Mouse (Mus musculus): ENCODE results near the gene Ppm1h.

Ppm1h gene

DNA sequence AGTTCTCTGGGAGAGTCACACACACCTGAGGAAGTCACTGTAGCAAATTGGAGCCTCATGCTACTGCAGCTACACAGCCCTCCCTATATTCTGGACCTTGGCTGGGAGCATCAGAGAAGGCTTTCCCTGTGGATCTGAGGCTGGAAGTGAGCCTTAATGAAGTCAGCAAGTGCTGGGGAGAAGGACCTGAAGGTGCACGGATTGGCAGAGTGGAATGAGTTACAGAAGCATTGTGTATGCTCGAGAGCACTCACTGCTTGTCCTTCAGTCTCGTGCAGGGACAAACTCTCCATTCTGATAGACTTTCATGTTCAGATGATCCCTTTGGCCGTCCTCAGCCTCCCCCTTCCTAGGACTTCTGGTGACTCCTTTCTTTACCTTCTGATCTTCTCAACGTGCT, 26.3 kb downstream of the Ppm1h start:
- in situ Hi-C loops (cut with MboI) = no loop called here

DNA sequence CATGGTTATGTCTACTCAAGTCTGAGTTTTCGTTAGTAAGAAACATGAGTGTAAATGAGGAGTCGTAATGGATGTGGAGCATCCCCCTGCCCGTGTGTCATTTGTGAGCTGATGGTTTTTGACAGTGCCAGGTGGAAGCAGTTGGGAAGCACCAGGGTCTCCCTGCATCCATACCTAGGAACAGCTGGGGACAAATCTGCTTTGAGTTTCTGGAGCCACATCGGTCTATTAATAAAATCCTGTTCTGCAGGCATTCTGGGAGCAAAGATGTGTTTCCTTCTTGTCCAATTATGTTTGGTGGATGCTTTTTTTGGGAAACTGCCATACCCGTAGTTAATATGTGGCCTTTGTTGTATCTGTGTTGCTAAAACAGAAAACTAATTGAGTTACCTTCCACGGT, 26.9 kb downstream of the Ppm1h start:
- in situ Hi-C loops (cut with MboI) = no loop called here

DNA sequence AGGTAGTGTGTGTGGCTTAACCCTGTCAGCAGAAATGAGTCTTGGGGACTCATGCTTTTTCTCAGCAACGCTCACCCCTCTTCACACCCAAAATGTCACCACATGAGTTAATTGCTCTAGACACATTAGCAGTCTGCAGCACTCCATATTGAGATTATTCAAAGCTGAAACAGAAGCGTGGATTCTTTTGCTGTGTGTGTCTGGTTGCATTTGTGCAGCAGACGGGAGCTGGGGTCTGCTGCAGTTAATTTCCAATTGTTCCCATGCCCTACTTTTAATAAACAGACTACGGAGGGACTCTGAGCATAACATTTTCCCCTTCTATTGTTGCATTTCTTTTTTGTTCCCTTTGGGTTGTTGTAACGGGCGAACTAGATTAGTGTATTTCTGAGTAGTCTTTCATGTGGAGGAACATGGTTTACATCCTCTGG, 32.8 kb downstream of the Ppm1h start:
- in situ Hi-C loops (cut with MboI) = no loop called here

DNA sequence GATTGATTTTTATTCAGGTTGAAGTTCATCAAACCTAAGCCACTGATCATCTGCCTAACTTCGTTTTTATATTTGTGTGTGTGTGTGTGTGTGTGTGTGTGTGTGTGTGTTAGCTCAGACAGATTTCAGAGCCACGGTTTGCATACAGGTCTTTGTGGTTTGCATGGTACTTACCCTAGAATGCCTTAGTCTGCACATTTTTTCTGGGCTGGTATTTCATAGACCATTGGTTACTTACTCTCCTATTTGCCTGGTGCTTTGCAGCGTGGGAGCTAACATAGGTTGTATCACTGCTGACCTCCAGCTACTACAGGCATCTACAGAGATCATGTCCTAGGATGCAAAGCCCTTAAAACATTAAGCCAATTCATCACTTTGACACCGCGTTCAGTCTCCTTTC, 33.7 kb downstream of the Ppm1h start:
- in situ Hi-C loops (cut with MboI) = no loop called here

DNA sequence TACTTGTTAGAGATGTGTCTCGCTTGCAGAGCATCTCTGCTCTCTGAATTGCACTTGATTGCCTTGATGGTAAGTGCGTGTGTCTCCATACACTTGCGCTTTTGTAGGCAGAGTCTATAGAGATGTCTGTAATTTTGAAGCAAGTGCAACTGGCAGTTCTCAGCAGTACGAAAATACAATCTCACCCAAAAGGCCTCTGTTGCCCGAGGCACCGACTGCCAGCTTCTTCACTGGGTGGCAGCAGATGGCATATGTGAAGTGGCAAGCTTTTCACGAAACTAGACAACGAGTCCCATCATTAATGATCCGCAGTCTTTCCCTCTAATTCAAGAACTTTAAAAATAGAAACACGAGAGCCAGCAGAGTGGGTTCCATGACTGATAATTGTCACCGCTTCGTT, 37.3 kb downstream of the Ppm1h start:
- in situ Hi-C loops (cut with MboI) = no loop called here

DNA sequence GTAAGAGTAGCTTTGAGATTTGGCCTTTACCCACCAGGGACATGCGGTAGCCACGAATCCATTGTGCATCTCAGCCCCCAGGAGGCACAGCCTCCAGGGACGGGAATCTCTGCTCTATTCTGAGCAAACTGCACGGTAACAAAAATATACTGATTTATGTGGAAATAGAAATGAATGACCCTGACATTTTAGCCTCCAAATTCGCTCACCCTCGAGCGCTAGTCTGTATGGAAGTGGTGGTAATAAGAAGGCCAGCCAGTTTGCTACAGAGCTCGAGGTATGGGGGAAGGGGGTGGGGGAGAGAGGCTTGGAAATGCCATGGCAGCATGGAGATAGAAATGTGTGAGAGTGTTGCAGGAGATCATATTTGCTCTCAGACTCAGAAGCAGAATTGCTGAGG, 37.7 kb downstream of the Ppm1h start:
- in situ Hi-C loops (cut with MboI) = no loop called here

DNA sequence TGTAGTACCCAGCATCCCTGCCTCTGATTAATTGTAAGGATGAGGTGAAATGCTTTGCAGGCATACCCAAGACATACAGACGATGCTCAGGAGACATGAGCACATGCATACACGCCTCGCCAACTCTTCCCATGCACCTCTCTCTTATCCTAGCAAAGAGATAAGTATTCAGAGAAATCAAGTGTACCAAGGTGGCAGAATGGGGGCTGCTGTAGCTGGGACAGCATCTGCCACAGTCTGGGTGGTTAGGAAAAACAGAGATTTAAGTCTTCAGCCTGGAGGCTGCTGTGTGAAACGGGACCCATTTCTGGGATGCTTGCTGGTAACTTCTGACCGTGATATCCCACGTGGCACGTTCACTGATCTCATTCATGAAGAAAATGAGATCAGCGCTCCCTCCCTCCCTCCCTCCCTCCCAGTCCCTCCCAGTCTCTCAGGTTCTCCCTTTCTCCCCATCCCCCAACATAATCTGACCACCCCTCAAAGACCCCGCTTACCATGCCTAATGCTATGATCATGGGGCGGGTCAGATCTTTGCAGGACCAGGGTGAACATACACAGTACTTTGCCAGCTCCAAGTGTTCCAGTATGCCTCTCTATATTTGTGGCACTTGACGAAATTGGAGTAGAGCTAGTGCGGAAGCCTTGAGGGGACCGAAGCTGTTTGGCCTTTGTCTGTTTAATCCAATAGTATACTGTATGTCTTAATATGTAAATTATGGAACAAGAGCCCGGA, 38.3 kb downstream of the Ppm1h start:
- in situ Hi-C loops (cut with MboI) = no loop called here

DNA sequence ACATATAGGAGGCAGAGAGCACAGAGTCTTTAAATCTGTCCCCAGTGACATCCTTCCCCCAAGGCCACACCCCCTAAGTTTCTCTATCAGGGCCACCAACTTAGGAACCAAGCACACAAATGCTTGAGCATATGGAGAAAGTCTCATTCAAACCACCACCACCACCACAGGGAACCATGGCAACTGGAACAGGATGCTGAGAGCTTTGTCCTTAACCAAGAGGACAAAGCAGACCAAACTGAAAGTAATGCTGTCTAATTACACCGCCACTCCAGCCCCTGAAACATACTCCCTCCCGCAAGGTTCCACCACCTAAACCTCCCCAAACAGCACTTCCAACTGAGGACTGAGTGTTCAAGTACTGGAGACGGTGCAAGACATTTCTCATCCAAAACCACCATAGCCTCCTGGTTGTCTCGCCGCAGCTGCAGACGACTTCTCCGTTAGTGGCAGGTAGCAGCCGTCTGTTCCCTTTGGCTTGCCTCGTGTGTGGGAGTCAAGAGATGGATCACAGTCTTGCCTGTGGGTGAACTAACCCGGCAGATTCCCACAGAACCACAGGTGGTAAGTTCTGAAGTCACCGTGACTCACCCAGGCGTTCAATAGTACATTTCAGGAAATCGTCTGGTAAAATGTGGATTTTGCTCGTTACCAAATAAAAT, 39.3 kb downstream of the Ppm1h start:
- in situ Hi-C loops (cut with MboI) = no loop called here

DNA sequence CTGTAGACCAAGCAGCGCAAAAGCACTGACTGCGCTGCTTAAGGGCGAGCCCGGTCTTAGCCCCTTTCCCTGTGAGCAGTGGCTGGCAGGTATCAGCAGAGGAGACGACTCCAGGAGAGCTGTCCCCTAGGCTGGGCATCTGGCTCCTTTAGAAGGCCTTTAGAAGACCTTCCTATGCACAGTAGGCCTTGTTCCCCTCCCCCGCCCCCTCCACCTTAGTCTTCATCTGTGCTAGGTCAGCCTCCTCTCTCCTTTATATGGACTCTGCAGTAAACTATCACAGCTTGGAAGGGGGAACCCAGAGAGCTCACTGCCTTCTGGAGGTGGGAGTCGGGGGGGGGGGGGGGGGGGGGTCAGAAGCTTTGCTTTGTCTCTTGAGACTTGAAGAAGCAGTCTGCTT, 40.4 kb downstream of the Ppm1h start:
- in situ Hi-C loops (cut with MboI) = no loop called here

DNA sequence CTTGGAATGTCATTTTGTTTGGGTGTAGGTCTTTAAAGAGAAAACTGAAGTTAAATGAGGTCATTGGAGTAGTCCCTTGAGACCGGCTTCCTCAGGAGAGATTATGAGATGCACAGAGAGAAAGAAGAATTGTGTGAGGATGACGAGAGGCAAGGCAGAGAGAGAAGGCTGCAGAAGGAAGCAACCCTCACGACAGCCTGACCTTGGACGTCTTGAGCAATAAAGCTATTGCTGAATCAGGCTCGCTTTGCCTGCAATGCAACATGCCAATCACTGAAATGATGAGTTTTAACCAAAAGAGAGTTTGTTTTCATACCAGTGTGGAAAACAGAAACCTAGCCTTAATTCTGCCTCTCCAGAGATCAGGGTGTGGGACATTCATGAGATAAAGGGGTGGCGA, 43.5 kb downstream of the Ppm1h start:
- in situ Hi-C loops (cut with MboI) = no loop called here

DNA sequence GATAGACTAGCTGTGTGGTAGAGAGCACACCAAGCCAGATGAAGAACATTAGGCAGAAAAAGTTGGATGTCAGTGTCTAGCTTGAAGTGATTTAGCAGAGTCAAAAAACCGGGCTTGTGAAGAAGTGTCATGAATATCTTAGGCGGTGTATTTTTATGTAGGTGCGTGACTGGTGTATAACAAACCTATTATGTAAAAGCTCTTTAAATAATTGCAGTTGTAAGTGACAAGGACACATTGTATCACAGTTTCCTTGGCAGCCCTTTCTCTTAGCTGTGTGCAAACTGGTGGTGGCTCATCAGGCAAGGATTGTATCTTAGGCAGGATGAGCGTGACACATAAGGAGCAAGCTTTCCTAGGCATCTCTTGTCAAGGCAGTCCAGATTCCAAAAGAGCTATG, 46.1 kb downstream of the Ppm1h start:
- in situ Hi-C loops (cut with MboI) = no loop called here

DNA sequence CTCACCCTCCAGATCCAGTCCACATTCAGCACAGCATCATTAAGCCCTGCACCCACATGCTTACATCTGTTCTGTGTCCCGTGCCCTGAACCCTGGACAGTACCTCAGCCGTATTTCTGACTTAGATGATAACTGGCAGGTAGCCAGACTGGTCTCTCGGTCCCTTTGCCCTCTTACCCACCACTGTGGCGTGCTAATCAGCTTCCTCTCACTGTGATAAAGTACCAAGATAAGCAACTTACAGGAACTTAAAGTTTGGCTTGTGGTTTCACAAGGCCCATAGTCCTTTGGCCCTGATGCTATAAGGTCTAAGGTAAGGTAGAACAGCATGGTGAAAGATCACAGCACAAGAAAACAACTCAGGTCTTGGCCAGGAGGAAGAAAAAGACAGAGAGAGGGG, 48.7 kb downstream of the Ppm1h start:
- in situ Hi-C loops (cut with MboI) = no loop called here

DNA sequence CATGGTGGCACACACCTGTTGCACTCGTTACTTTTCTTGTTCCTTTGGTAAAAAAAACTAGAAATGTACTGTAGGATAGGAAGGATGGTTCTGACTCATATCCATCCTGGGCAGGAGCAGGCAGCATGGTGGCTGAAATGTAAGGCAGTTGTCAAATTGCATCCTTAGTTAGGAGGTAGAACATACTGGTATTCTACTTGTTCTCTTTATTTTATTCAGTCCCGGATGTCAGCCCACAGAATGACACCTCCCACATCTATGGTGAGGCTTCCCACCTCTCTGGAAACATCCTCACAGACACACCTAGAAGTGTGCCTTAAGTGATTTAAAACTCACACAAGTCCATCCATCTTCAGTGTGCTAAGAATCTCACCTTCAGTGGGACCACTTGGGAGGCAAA, 49.6 kb downstream of the Ppm1h start:
- in situ Hi-C loops (cut with MboI) = no loop called here

DNA sequence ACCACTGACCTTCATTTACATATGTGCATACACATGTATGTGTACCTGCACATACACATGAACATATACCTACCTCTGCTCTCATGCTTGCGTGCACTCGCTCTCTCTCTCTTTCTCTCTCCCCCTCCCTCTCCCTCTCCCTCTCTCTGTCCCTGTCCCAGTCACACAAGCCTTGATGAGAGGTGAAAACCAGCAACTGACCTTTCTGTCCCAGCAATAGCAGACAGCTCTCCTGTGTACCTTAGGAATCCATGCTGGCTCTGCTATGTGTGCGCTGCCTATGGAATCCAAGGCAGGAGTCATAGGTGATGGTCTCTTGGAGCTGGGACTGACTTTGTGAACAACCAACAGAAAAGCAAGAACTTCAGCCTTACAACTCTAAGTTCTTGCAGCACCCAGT, 53.6 kb downstream of the Ppm1h start:
- in situ Hi-C loops (cut with MboI) = no loop called here

DNA sequence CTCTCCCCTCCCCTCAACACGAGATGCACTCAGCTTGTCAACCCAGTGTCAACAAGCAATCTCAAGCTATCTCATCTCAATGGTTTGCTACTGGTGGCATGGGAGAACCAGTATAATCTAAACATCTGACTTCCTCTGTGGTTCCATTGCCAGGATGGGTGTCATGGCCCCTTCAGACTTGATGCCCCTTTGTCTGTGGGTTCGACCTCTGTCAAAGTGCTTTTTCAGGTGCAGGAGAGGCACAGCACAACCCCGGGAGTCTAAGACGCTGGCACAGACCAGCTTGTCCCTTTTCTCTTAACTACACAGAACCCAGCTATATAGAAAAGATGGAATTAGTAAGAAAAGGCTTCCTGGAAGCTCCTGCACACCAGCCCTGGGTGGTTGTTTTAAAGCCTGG, 56.0 kb downstream of the Ppm1h start:
- in situ Hi-C loops (cut with MboI) = no loop called here

DNA sequence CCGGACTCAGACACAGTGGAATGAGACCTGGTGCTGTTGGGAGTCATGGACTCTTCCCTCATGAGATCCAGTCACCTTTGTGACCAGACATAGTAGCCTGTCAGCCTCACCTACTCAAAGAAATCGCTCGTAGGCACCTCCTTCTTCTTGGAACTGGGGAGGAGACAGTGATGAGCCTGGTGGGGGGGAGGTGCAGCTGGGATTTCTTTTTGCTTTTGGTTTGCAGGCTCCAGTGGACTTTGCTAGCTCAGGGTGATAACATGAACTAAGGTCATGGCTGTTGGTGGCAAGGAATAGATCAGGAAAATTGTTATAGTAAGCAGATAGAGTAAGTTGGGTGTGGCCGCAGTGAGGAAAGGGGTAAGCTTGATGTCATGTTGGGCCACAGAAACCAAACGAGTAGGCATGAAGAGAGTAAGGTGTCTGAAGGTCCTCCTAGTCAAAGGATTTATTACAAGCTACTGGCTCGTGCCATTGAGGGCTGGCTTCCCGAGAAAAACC, 56.8 kb downstream of the Ppm1h start:
- in situ Hi-C loops (cut with MboI) = no loop called here

DNA sequence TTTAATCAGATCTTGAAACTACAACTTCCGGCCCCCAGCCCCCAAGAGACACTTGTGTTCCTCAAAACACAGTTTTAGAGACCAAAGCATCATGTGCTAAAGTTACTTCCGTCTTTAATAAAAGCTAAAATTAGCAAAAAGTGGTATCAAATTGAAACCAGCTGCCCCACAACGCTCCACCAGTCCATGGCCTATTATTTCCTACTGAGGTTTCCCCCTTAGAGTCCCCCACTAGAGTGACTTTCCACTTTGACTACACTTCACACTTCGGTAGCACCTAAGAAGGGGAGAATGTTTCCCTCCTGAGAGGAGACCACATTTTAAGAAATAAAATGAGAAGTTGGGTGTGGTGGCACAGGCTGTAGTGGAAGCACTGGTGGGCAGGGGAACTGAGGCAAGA, 58.3 kb downstream of the Ppm1h start:
- in situ Hi-C loops (cut with MboI) = no loop called here

DNA sequence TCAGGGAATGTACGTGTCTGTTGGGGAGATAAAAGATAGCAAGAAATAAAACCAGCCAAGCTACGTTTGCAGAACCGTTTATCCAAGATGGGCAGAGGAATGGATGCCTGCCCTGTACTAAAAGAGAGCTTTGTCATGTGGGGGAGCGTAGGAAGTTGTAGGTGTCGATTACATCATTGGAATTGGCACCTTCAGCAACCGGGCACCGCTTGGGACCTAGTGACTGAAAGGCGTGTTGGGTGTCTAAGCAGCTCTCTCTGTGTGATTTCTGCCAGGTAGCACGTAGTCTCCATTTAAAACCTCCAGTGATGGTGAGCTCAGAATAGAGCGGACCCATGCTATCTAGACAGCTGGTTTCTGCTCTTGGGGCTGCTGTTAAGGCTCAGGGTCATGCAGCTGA, 60.0 kb downstream of the Ppm1h start:
- in situ Hi-C loops (cut with MboI) = no loop called here

DNA sequence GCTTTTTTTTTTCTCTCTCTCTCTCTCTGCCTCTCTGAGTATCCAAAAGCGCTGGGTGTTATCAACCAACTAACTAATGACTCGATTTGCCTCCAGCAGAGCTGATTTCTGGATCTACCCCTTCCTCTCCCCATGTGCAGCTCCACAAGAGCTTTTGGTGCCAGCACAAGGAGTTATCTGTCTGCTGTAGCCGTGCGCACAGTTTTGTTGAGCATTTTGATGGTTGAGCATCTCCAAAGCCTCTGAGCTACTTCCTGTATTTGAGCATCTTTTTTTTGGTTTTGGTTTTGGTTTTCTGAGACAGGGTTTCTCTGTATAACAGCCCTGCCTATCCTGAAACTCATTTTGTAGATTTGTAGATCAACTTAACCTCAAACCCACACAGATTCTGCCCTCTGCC, 60.5 kb downstream of the Ppm1h start:
- in situ Hi-C loops (cut with MboI) = no loop called here

DNA sequence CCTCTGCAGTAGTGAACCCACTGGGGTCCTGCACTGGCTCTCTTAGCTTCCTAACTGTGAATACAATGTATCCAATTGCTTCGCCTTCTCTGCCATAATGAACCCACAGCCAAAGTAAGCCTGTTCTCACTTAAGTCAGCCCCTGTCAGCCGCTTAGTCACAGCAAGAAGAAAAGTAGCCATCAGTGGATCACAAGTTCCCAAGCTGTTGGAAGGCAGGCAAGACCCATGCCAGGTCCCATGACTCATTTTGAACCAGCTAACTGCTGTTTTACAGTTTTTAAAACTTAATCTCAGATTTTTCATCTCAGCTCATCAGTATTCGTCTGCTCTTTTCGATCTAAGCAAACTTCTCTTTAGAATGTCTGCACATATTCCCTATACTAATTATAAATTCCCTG, 61.6 kb downstream of the Ppm1h start:
- in situ Hi-C loops (cut with MboI) = no loop called here

DNA sequence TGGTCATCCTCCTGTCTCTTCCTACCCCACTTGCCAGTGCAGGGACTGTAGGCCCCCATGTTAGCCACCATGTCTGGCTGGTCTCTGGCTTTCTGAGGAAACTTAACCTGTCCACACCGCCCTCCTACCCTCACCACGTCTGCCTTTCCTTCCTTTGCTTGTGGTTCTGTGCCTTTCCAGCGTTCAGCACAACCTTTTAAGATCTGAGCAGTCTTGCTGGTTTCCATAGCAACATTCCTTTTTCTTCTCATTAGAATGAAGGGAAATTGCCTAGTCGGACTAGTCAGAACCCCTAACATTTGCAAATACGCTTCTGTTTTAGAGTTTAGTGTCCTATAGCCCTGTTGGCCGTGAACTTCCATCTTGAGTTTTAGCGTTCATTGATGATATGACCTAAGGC, 62.6 kb downstream of the Ppm1h start:
- in situ Hi-C loops (cut with MboI) = no loop called here

DNA sequence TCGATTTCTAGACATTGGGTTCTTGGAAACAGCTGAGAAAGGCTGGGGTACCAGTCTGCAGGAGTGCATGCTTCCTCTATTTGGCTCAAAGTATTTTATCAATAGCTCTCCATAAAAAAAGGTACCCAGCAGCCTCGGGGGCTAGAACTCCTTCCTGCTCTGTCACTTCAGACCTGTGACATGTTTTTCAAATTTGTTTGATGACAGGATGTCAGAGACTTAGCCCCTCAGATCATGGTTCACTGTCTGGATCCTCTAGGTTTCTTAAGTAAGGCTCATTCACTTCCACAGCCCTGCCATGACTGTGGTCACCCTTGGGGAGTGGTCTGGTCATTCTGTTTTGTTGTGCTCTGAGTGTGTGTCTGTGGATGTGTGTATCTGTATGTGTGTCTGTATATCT, 63.6 kb downstream of the Ppm1h start:
- in situ Hi-C loops (cut with MboI) = no loop called here

DNA sequence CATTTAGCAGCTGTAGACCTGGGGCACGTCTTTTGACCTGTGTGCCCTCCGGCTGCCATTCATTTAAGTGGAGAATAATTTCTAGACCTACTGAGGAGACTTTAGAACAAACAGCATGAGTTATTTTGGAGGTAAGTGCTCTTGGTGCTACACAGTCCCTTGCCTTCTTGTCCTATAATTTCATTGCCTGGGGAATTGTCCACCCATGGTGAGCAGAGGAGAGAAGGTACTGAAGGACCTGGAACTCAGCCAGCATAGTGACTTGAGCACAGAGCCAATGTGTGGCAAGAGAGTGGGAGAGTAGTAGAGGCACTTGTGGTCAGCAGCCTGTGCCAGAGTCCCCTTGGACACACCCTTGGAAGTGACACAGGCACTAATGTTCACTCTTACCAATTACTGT, 64.8 kb downstream of the Ppm1h start:
- in situ Hi-C loops (cut with MboI) = no loop called here

DNA sequence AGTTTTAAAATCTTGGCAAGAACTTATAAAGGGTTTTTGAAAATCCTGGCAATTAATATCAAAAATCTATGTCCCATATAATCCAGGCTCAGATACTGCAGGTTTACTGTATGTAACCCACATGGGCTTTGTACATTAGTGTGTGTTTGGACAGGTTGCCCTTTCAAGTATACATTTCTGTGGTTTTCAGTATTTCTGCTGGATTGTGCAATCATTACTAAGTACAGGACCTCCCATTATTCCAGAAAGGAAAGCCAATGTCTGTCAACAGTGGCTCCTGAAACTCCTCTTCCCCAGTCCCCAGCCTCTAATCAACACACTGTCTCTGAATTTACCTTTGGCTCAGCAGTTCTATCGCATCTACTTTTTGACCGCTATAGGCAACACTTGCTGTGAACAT, 66.4 kb downstream of the Ppm1h start:
- in situ Hi-C loops (cut with MboI) = no loop called here
